Mouse (Mus musculus): ENCODE results near the gene Myo19. TPM values are rescaled to one million over a fixed set of nuclear protein-coding genes. Genes with fewer than 3 reads are reported as not detected.

The Myo19 gene
- polyA plus RNA-seq, 1 experiment from 2014 or later: 4.7 TPM

- Histone ChIP-seq H3K9ac (replicated peaks) (no peak overlapping the region), H3K4me1 (no peaks in the 10 kb centered on the region), H3K4me2 (no peak overlapping the region), H3K9me3 (replicated peaks) (no peaks in the 10 kb centered on the region), H3K4me3 (replicated peaks) (no peak overlapping the region), H3K36me3 (peaks cover 67% of the 10 kb centered on the region), H3K27me3 (replicated peaks) (no peaks in the 10 kb centered on the region), H3K27ac (replicated peaks) (no peak overlapping the region)
- WGBS: 91% methylated on average over 2 of the region's 2 CpGs
- ATAC-seq (ENCODE audit: low FRiP score): no peak
These were observed 9.5 kb downstream of the Myo19 start for GRCm38 (mm10) chr11:84889492-84889891.

- H3K36me3 ChIP-seq: peaks cover 69% of the 10 kb centered on the region
- 96% methylated on average over 7 of the region's 7 CpGs for WGBS
These were observed 11.8 kb downstream of the Myo19 start for GRCm38 (mm10) chr11:84891705-84892104.

DNA sequence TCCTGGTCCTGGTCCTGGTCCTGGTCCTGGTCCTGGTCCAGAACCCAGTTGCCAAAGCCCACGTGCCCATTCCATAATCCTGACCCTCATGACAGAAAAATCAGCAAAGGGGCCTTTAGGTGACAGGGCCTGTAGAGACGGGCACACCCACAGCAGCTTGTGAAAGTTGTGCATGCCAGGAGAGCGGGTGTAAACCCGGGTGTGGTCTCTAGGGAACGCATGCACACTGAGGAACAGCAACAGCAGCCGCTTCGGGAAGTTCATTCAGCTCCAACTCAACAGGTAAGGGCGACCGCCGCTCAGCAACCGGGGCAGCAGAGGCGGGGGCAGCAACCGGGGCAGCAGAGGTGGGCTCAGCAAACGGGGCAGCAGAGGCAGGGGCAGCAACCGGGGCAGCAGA, 13.2 kb downstream of the Myo19 start:
- no peak for ATAC-seq (ENCODE audit: low FRiP score)
- Histone ChIP-seq H3K9me3 (replicated peaks) (no peaks in the 10 kb centered on the region), H3K4me3 (replicated peaks) (no peak overlapping the region), H3K27me3 (replicated peaks) (no peaks in the 10 kb centered on the region), H3K4me1 (no peaks in the 10 kb centered on the region), H3K36me3 (peaks cover 74% of the 10 kb centered on the region), H3K9ac (replicated peaks) (no peak overlapping the region), H3K4me2 (no peak overlapping the region), H3K27ac (replicated peaks) (no peak overlapping the region)
- WGBS: 91% methylated on average over 14 of the region's 15 CpGs

More at GRCm38 (mm10) chr11:84891705-84892104, 11.8 kb downstream of the Myo19 start:
- no peaks in the 10 kb centered on the region for H3K27me3 ChIP-seq (replicated peaks)
- H3K9ac ChIP-seq (replicated peaks): no peak overlapping the region
- ATAC-seq (ENCODE audit: low FRiP score): no peak
- no peak overlapping the region for H3K4me3 ChIP-seq (replicated peaks)
- no peaks in the 10 kb centered on the region for H3K4me1 ChIP-seq
- H3K9me3 ChIP-seq (replicated peaks): no peaks in the 10 kb centered on the region
- H3K4me2 ChIP-seq: no peak overlapping the region
- no peak overlapping the region for H3K27ac ChIP-seq (replicated peaks)

GRCm38 (mm10) chr11:84904597-84905144, 24.7 kb downstream of the Myo19 start:
- Histone ChIP-seq H3K36me3 (peaks cover 87% of the 10 kb centered on the region), H3K9ac (replicated peaks) (no peak overlapping the region), H3K27ac (replicated peaks) (no peak overlapping the region), H3K9me3 (replicated peaks) (no peaks in the 10 kb centered on the region), H3K4me2 (no peak overlapping the region), H3K4me1 (no peaks in the 10 kb centered on the region), H3K4me3 (replicated peaks) (no peak overlapping the region), H3K27me3 (replicated peaks) (no peaks in the 10 kb centered on the region)
- 84% methylated on average over 9 of the region's 9 CpGs for WGBS
- ATAC-seq (ENCODE audit: low FRiP score): no peak

- H3K4me2 ChIP-seq: no peak overlapping the region
- H3K36me3 ChIP-seq: peaks cover 85% of the 10 kb centered on the region
- no peaks in the 10 kb centered on the region for H3K4me1 ChIP-seq
- H3K4me3 ChIP-seq (replicated peaks): no peak overlapping the region
- no peak overlapping the region for H3K27ac ChIP-seq (replicated peaks)
- 83% methylated on average over 3 of the region's 3 CpGs for WGBS
- no peak for ATAC-seq (ENCODE audit: low FRiP score)
- H3K27me3 ChIP-seq (replicated peaks): no peaks in the 10 kb centered on the region
- no peaks in the 10 kb centered on the region for H3K9me3 ChIP-seq (replicated peaks)
- H3K9ac ChIP-seq (replicated peaks): no peak overlapping the region
These were observed 27.1 kb downstream of the Myo19 start for GRCm38 (mm10) chr11:84907081-84907480.

- H3K9me3 ChIP-seq (replicated peaks): no peaks in the 10 kb centered on the region
- no peak overlapping the region for H3K27ac ChIP-seq (replicated peaks)
- H3K4me2 ChIP-seq: no peak overlapping the region
- no peak overlapping the region for H3K4me3 ChIP-seq (replicated peaks)
- no peaks in the 10 kb centered on the region for H3K4me1 ChIP-seq
- H3K36me3 ChIP-seq: peaks cover 82% of the 10 kb centered on the region
- H3K9ac ChIP-seq (replicated peaks): no peak overlapping the region
- ATAC-seq (ENCODE audit: low FRiP score): no peak
- 98% methylated on average over 6 of the region's 6 CpGs for WGBS
- no peaks in the 10 kb centered on the region for H3K27me3 ChIP-seq (replicated peaks)
These were observed 28.5 kb downstream of the Myo19 start for GRCm38 (mm10) chr11:84908480-84908879.

GRCm38 (mm10) chr11:84910411-84910810, 30.5 kb downstream of the Myo19 start:
- H3K9ac ChIP-seq (replicated peaks): no peak overlapping the region
- no peak overlapping the region for H3K4me2 ChIP-seq
- WGBS: 73% methylated on average over 4 of the region's 4 CpGs
- no peak overlapping the region for H3K4me3 ChIP-seq (replicated peaks)
- H3K9me3 ChIP-seq (replicated peaks): no peaks in the 10 kb centered on the region
- ATAC-seq (ENCODE audit: low FRiP score): no peak
- H3K4me1 ChIP-seq: peaks cover 16% of the 10 kb centered on the region
- no peak overlapping the region for H3K27ac ChIP-seq (replicated peaks)
- peaks cover 79% of the 10 kb centered on the region for H3K36me3 ChIP-seq
- H3K27me3 ChIP-seq (replicated peaks): no peaks in the 10 kb centered on the region

GRCm38 (mm10) chr11:84914673-84915072, 34.7 kb downstream of the Myo19 start:
- H3K9ac ChIP-seq (replicated peaks): no peak overlapping the region
- no peaks in the 10 kb centered on the region for H3K27me3 ChIP-seq (replicated peaks)
- H3K27ac ChIP-seq (replicated peaks): no peak overlapping the region
- H3K4me1 ChIP-seq: peaks cover 31% of the 10 kb centered on the region
- no peak for ATAC-seq (ENCODE audit: low FRiP score)
- WGBS: 82% methylated on average over 5 of the region's 5 CpGs
- H3K4me2 ChIP-seq: peak overlapping the region; percentile 76; the same call in 1 of the 2 replicates
- no peaks in the 10 kb centered on the region for H3K9me3 ChIP-seq (replicated peaks)
- H3K4me3 ChIP-seq (replicated peaks): peak overlapping the region; percentile 92; the same call in 1 of the 2 replicates
- peaks cover 38% of the 10 kb centered on the region for H3K36me3 ChIP-seq

DNA sequence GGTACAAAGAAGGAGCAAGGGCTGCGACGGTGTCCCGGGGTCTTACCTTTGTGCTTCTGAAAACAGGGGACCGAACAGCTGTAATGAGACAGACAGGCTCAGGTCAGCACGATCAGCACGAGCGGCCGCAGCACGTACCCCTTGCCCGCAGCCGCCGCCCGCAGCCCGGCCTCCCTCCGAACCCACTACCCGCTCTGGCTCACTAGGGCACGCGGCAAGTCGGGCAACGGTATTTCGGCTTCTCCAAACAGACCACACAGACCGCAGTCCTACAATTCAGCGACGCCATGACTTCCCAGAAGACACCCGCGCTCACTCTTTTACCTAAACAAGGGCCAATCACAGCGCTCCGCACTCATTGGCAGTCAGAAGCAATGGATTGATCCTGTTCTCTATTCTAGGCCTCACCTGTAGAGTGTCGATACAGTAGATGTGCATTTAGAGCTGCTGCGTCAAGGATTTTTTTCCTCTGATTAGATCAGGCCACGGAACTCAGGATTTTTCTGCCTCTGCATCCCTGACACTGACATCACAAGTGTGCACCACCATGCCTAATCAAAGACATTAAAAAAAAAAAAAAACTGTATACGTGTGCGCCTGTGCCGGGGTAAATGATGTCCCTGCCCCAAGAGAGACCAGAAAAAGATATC, 36.2 kb downstream of the Myo19 start, which contains the start of gene Znhit3:
Gene Znhit3, minus strand, starts transcription at position 314 of the 650 bp plus-strand sequence.
- Histone ChIP-seq H3K27ac (replicated peaks) (peak within 1 kb of the TSS; percentile 49), H3K9me3 (replicated peaks) (no peaks in the 10 kb centered on the region), H3K4me2 (peak within 1 kb of the TSS; percentile 76), H3K4me3 (replicated peaks) (peak within 1 kb of the TSS; percentile 92), H3K9ac (replicated peaks) (peak within 1 kb of the TSS; percentile 81), H3K36me3 (peaks cover 25% of the 10 kb centered on the region), H3K4me1 (peaks cover 31% of the 10 kb centered on the region), H3K27me3 (replicated peaks) (no peaks in the 10 kb centered on the region)
- WGBS: 3% methylated on average over 34 of the region's 34 CpGs
- peak; percentile 92 for ATAC-seq (ENCODE audit: low FRiP score)

DNA sequence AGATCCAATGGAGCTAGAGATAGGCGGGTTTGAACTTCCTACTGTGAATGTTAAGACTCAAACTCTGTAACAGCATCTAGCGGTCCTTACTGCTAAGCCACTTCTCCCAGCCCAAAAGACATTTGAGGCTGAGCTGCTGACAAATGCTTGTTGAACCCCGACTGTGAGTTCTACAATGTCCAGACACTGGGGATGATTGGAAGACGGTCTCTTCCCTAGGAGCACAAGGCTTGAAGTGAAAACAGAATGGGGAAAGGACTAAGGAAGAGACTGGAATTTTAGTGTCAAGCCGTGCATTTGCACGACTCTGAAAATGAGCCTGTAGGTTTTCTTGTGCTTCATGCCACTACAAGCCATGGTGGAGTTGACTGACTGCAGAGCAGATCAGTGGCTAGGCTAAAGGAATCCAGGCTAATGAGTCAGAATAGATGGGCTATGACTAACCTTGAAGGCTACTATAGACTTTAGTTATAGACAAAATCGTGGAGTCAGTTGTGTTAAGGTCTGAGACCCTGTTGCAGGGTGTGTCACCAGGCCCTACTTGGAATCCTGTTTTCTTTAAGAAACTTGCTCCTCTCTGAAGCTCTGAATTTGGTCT, 36.9 kb downstream of the Myo19 start:
- ATAC-seq (ENCODE audit: low FRiP score): no peak

GRCm38 (mm10) chr11:84918425-84918824, 38.5 kb downstream of the Myo19 start:
- peaks cover 31% of the 10 kb centered on the region for H3K4me1 ChIP-seq
- H3K9me3 ChIP-seq (replicated peaks): no peaks in the 10 kb centered on the region
- no peaks in the 10 kb centered on the region for H3K27me3 ChIP-seq (replicated peaks)
- 6% methylated on average over 16 of the region's 16 CpGs for WGBS
- no peak overlapping the region for H3K27ac ChIP-seq (replicated peaks)
- H3K9ac ChIP-seq (replicated peaks): 0 out of 2 replicates have a peak overlapping the region, but pooled peaks have one; percentile 1
- H3K4me3 ChIP-seq (replicated peaks): no peak overlapping the region; the same call in 1 of the 2 replicates
- H3K36me3 ChIP-seq: peaks cover 5% of the 10 kb centered on the region; the same call in 1 of the 2 replicates
- ATAC-seq (ENCODE audit: low FRiP score): peak; percentile 79
- peak overlapping the region; percentile 44 for H3K4me2 ChIP-seq

More for the DNA sequence above, 36.9 kb downstream of the Myo19 start:
- peak overlapping the region; percentile 76 for H3K4me2 ChIP-seq
- peaks cover 19% of the 10 kb centered on the region for H3K36me3 ChIP-seq
- peak overlapping the region; percentile 92 for H3K4me3 ChIP-seq (replicated peaks)
- peak overlapping the region; percentile 48; the same call in 1 of the 2 replicates for H3K9ac ChIP-seq (replicated peaks)
- H3K27me3 ChIP-seq (replicated peaks): no peaks in the 10 kb centered on the region
- H3K9me3 ChIP-seq (replicated peaks): no peaks in the 10 kb centered on the region
- WGBS: 60% methylated on average over 7 of the region's 7 CpGs
- peak overlapping the region; percentile 41; the same call in 1 of the 2 replicates for H3K27ac ChIP-seq (replicated peaks)
- H3K4me1 ChIP-seq: peaks cover 31% of the 10 kb centered on the region

- no peak overlapping the region for H3K27ac ChIP-seq (replicated peaks)
- H3K27me3 ChIP-seq (replicated peaks): no peaks in the 10 kb centered on the region
- H3K4me1 ChIP-seq: peaks cover 26% of the 10 kb centered on the region
- ATAC-seq (ENCODE audit: low FRiP score): no peak
- no peaks in the 10 kb centered on the region for H3K36me3 ChIP-seq
- H3K9me3 ChIP-seq (replicated peaks): no peaks in the 10 kb centered on the region
- WGBS: 44% methylated on average over 3 of the region's 3 CpGs
- no peak overlapping the region for H3K9ac ChIP-seq (replicated peaks)
- H3K4me3 ChIP-seq (replicated peaks): no peak overlapping the region
- H3K4me2 ChIP-seq: no peak overlapping the region
These were observed 39.3 kb downstream of the Myo19 start for GRCm38 (mm10) chr11:84919276-84919675.

All from neural tube, embryonic 15.5 days (tissue).